Mouse (Mus musculus) cerebellum, adult 11 months (tissue): ENCODE data around the gene Fam241a.
A peak's percentile ranks its signal among the peaks of the same experiment; 100 is the strongest.

Experiments
- DNase-seq: peaks from one replicate; pipeline ENCODE4 v3.0.0; 2022

The Fam241a gene

GRCm38 (mm10) chr3:127895792-127896541 lies at the start of gene Fam241a:
Gene Fam241a (minus strand): TSS chr3:127896324.
- peak; percentile 75 for DNase-seq

GRCm38 (mm10) chr3:127932453-127932852 lies 36.3 kb upstream of the Fam241a start:
- DNase-seq = no peak

- no peak for DNase-seq
Observed at GRCm38 (mm10) chr3:127930326-127931012, 34.3 kb upstream of the Fam241a start.

GRCm38 (mm10) chr3:127929921-127930320 lies 33.8 kb upstream of the Fam241a start:
- DNase-seq = no peak

GRCm38 (mm10) chr3:127926635-127927183 lies 30.6 kb upstream of the Fam241a start:
- DNase-seq = no peak

- no peak for DNase-seq
Observed at GRCm38 (mm10) chr3:127924464-127924863, 28.3 kb upstream of the Fam241a start.

- no peak for DNase-seq
Observed at GRCm38 (mm10) chr3:127923183-127923582, 27.1 kb upstream of the Fam241a start.

- peak; percentile 8 for DNase-seq
Observed at GRCm38 (mm10) chr3:127922125-127922524, 26.0 kb upstream of the Fam241a start.

GRCm38 (mm10) chr3:127917999-127918661 lies 22.0 kb upstream of the Fam241a start:
- DNase-seq = no peak

GRCm38 (mm10) chr3:127917549-127917948 lies 21.4 kb upstream of the Fam241a start:
- no peak for DNase-seq

GRCm38 (mm10) chr3:127915656-127916334 lies 19.7 kb upstream of the Fam241a start:
- no peak for DNase-seq

- no peak for DNase-seq
Observed at GRCm38 (mm10) chr3:127913885-127914709, 18.0 kb upstream of the Fam241a start.

- DNase-seq = no peak
Observed at GRCm38 (mm10) chr3:127909941-127910340, 13.8 kb upstream of the Fam241a start.

GRCm38 (mm10) chr3:127894981-127895779 lies 944 bp downstream of the Fam241a start:
- DNase-seq = no peak

- DNase-seq = no peak
Observed at GRCm38 (mm10) chr3:127893902-127894301, 2.2 kb downstream of the Fam241a start.

GRCm38 (mm10) chr3:127891906-127892305 lies 4.2 kb downstream of the Fam241a start:
- DNase-seq = no peak

GRCm38 (mm10) chr3:127890008-127890407 lies 6.1 kb downstream of the Fam241a start:
- DNase-seq = no peak

- DNase-seq = no peak
Observed at GRCm38 (mm10) chr3:127889570-127889969, 6.6 kb downstream of the Fam241a start.

- no peak for DNase-seq
Observed at GRCm38 (mm10) chr3:127881684-127882083, 14.4 kb downstream of the Fam241a start.

- DNase-seq = no peak
Observed at GRCm38 (mm10) chr3:127879968-127880367, 16.2 kb downstream of the Fam241a start.

GRCm38 (mm10) chr3:127875509-127875908 lies 20.6 kb downstream of the Fam241a start:
- no peak for DNase-seq
